Mouse (Mus musculus) hematopoietic stem cell, adult 5-6 weeks (primary cell): Measurements from ENCODE around the gene Qtrt1. TPM values are rescaled to one million over a fixed set of nuclear protein-coding genes. Genes with fewer than 3 reads are reported as not detected.

ENCODE experiments used
- ATAC-seq, 2 experiments: fragments of 125-278 bp in 1 of 2; replicated peaks in 1 of 2; 2 replicates each; pipeline ENCODE4 v1.8.0; 2016 to 2017; ENCODE audit warnings: inconsistent platforms in 2 of 2, mild to moderate bottlenecking in 2 of 2, moderate number of reproducible peaks in 2 of 2, low read depth in 1 of 2, moderate TSS enrichment in 1 of 2; ENCODE audit not compliant: low FRiP score in 2 of 2, poor library complexity in 2 of 2, severe bottlenecking in 2 of 2, insufficient read depth in 1 of 2, low TSS enrichment in 1 of 2
- total RNA-seq: library from RNA; stranded (forward); fragments of 172-1452, 232-1000 nt; gene quantifications from 2 replicates; pipeline ENCODE4 v1.2.3, GENCODE M21; 2017

Qtrt1 gene
- total RNA-seq, 1 experiment from 2014 or later: 19.3 TPM

- no peak for ATAC-seq
Observed at GRCm38 (mm10) chr9:21407951-21408350, 3.7 kb upstream of the Qtrt1 start.

- ATAC-seq: no peak
Observed at GRCm38 (mm10) chr9:21408624-21409023, 3.0 kb upstream of the Qtrt1 start.

GRCm38 (mm10) chr9:21409592-21410317, 1.9 kb upstream of the Qtrt1 start:
- peak; percentile 57 to 80 for ATAC-seq

GRCm38 (mm10) chr9:21417866-21418265, 6.2 kb downstream of the Qtrt1 start:
- ATAC-seq: no peak

- ATAC-seq: no peak
Observed at GRCm38 (mm10) chr9:21419646-21420045, 8.0 kb downstream of the Qtrt1 start.

- ATAC-seq: peak; percentile 96 to 97
Observed at GRCm38 (mm10) chr9:21424631-21425555, 13.3 kb downstream of the Qtrt1 start, which contains the start of gene Dnm2. TSS of gene Dnm2 (plus strand) at chr9:21424908.

GRCm38 (mm10) chr9:21425556-21425945, 13.9 kb downstream of the Qtrt1 start:
- no peak for ATAC-seq

GRCm38 (mm10) chr9:21426013-21426412, 14.4 kb downstream of the Qtrt1 start:
- ATAC-seq: no peak

GRCm38 (mm10) chr9:21426525-21426924, 14.9 kb downstream of the Qtrt1 start:
- no peak for ATAC-seq

GRCm38 (mm10) chr9:21427773-21428172, 16.1 kb downstream of the Qtrt1 start:
- ATAC-seq: no peak

GRCm38 (mm10) chr9:21428178-21428577, 16.5 kb downstream of the Qtrt1 start:
- ATAC-seq: no peak

GRCm38 (mm10) chr9:21430724-21431123, 19.1 kb downstream of the Qtrt1 start:
- no peak for ATAC-seq

GRCm38 (mm10) chr9:21432066-21432465, 20.4 kb downstream of the Qtrt1 start:
- ATAC-seq: no peak

GRCm38 (mm10) chr9:21433766-21434165, 22.1 kb downstream of the Qtrt1 start:
- ATAC-seq: no peak

GRCm38 (mm10) chr9:21434410-21434809, 22.8 kb downstream of the Qtrt1 start:
- ATAC-seq: no peak

- peak; percentile 80 to 85 for ATAC-seq
Observed at GRCm38 (mm10) chr9:21435777-21436635, 24.4 kb downstream of the Qtrt1 start.

GRCm38 (mm10) chr9:21437577-21437976, 25.9 kb downstream of the Qtrt1 start:
- no peak for ATAC-seq
